Mouse (Mus musculus) midbrain, embryonic 14.5 days (tissue): ENCODE data around the gene Myo1d. TPM values are rescaled to one million over a fixed set of nuclear protein-coding genes. Genes with fewer than 3 reads are reported as not detected.

ENCODE experiments used
- ATAC-seq: fragments of 200-750 bp; cut with Nextera tagmentation; 2 replicates; pipeline ENCODE4 v1.8.0; 2017; ENCODE audit warnings: moderate number of reproducible peaks, moderate library complexity; ENCODE audit not compliant: low FRiP score, low TSS enrichment
- DNase-seq: peaks from one replicate; pipeline ENCODE4 v3.0.0-alpha.2; 2015
- H3K27ac ChIP-seq: fragments of 300-500 bp; sonication (generic); replicated peaks from 2 replicates; pipeline ENCODE4 v1.5.1; 2014; ENCODE audit warnings: mild to moderate bottlenecking, low read depth, low read length, moderate library complexity
- H3K27me3 ChIP-seq: fragments of 300-500 bp; sonication (generic); 2 replicates; pipeline ENCODE4 v1.6.1; 2014; ENCODE audit warnings: low read length, control low read depth, mixed read lengths; ENCODE audit not compliant: control insufficient read depth, insufficient read depth
- H3K36me3 ChIP-seq: fragments of 300-500 bp; sonication (generic); 2 replicates; pipeline ENCODE4 v1.6.1; 2014; ENCODE audit warnings: low read length, control low read depth; ENCODE audit not compliant: control insufficient read depth, insufficient read depth
- H3K4me1 ChIP-seq: fragments of 300-500 bp; sonication (generic); 2 replicates; pipeline ENCODE4 v1.6.1; 2014; ENCODE audit warnings: mild to moderate bottlenecking, antibody characterized with exemption, low read length, control low read depth; ENCODE audit not compliant: control insufficient read depth, insufficient read depth
- H3K4me2 ChIP-seq: fragments of 300-500 bp; sonication (generic); 2 replicates; pipeline ENCODE4 v1.6.1; 2014; ENCODE audit warnings: mild to moderate bottlenecking, low read length, moderate library complexity
- H3K4me3 ChIP-seq: fragments of 300-500 bp; sonication (generic); replicated peaks from 2 replicates; pipeline ENCODE4 v1.5.1; 2014; ENCODE audit warnings: low read depth, low read length
- H3K9ac ChIP-seq: fragments of 300-500 bp; sonication (generic); replicated peaks from 2 replicates; pipeline ENCODE4 v1.6.1; 2014; ENCODE audit warnings: mild to moderate bottlenecking, low read length, moderate library complexity
- H3K9me3 ChIP-seq: fragments of 300-500 bp; sonication (generic); 2 replicates; pipeline ENCODE4 v1.6.1; 2016; ENCODE audit warnings: low read length, control low read depth, mixed read lengths; ENCODE audit not compliant: control insufficient read depth
- WGBS: fragments of 180-500 bp; shearing (Covaris S2); extraction: QIAGEN DNeasy Blood & Tissue Kit; methylation state at CpG from one replicate; pipeline ENCODE4 v1.1.7; 2014; 5-methylcytosine and 5-hydroxymethylcytosine counted together
- polyA plus RNA-seq: library from polyadenylated mRNA; unstranded; fragments of >200 nt; fragmentation: Nextera tagmentation; extraction: Ambion mirVana; gene quantifications from 2 replicates; pipeline ENCODE4 v1.2.1, GENCODE M21; 2014

Gene Myo1d
- polyA plus RNA-seq, 1 experiment from 2014 or later = 2.6 TPM

GRCm38 (mm10) chr11:80723406-80724047 is 56.3 kb downstream of the Myo1d start:
- ATAC-seq (no peak), DNase-seq (no peak)
- no peaks in the 10 kb centered on the region for H3K4me1 ChIP-seq
- WGBS = 88% methylated on average over 9 of the region's 9 CpGs
- H3K4me3 ChIP-seq = no peak overlapping the region
- H3K9ac ChIP-seq = no peak overlapping the region
- no peak overlapping the region for H3K4me2 ChIP-seq
- H3K27ac ChIP-seq = no peak overlapping the region
- H3K9me3 ChIP-seq = no peaks in the 10 kb centered on the region
- no peaks in the 10 kb centered on the region for H3K27me3 ChIP-seq
- no peaks in the 10 kb centered on the region for H3K36me3 ChIP-seq

DNA sequence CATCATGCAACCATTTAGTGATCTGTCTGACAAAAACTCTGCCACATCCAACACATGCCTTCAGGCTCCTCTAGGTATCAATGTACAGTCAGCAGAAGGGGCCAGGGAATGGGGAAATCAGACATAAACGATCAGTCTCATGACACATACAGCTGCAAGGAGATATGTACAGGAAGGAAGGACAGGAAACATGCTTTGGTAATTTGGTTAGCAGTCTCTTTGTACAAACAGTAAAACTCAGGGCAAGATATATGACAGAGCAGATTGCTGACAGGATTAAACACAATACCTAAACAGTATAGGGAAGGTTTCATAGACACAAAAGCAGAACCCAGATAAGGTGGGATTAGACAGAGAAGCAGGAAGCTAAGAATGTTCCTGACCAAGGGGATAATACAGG is 60.8 kb downstream of the Myo1d start:
- 78% methylated on average over 1 of the region's 1 CpGs for WGBS
- DNase-seq = no peak
- ATAC-seq = no peak
- Histone ChIP-seq H3K4me3 (no peak overlapping the region), H3K4me1 (no peaks in the 10 kb centered on the region), H3K36me3 (no peaks in the 10 kb centered on the region), H3K27ac (no peak overlapping the region), H3K4me2 (no peak overlapping the region), H3K9ac (no peak overlapping the region), H3K9me3 (no peaks in the 10 kb centered on the region), H3K27me3 (no peaks in the 10 kb centered on the region)

- no peaks in the 10 kb centered on the region for H3K27me3 ChIP-seq
- H3K4me1 ChIP-seq = no peaks in the 10 kb centered on the region
- DNase-seq (no peak), ATAC-seq (no peak)
- no peak overlapping the region for H3K9ac ChIP-seq
- no peaks in the 10 kb centered on the region for H3K9me3 ChIP-seq
- no peak overlapping the region for H3K4me2 ChIP-seq
- no peak overlapping the region for H3K4me3 ChIP-seq
- H3K27ac ChIP-seq = no peak overlapping the region
- no peaks in the 10 kb centered on the region for H3K36me3 ChIP-seq
Measured at GRCm38 (mm10) chr11:80718036-80718435, 61.8 kb downstream of the Myo1d start.

DNA sequence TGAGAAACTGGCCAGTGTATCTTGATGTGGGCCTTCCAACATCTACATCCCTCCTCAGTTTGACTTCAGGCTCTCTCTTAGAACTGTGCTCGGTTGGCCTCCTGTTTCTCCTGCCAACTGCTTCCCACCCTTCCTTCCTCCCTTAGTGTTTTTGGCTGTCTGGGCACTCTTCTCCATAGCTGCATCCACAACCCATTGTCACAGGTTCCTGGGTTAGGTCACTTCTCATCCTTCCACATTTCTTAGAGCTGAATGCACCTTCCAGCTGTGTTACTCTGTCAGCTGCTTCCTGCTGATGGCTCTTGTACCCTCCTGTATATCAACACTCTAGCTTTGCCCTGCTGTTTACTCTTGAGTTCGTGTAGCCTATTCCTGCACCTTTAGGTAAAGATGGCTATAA is 64.7 kb downstream of the Myo1d start:
- Histone ChIP-seq H3K27ac (no peak overlapping the region), H3K36me3 (no peaks in the 10 kb centered on the region), H3K4me2 (no peak overlapping the region), H3K9ac (no peak overlapping the region), H3K9me3 (no peaks in the 10 kb centered on the region), H3K27me3 (no peaks in the 10 kb centered on the region), H3K4me1 (no peaks in the 10 kb centered on the region), H3K4me3 (no peak overlapping the region)
- DNase-seq (no peak), ATAC-seq (no peak)
- 93% methylated on average over 2 of the region's 2 CpGs for WGBS

- no peak overlapping the region for H3K4me3 ChIP-seq
- H3K4me1 ChIP-seq = no peaks in the 10 kb centered on the region
- 72% methylated on average over 1 of the region's 1 CpGs for WGBS
- H3K9me3 ChIP-seq = no peaks in the 10 kb centered on the region
- no peak overlapping the region for H3K9ac ChIP-seq
- H3K27me3 ChIP-seq = no peaks in the 10 kb centered on the region
- ATAC-seq (no peak), DNase-seq (no peak)
- H3K4me2 ChIP-seq = no peak overlapping the region
- H3K27ac ChIP-seq = no peak overlapping the region
- no peaks in the 10 kb centered on the region for H3K36me3 ChIP-seq
Measured at GRCm38 (mm10) chr11:80713705-80714104, 66.1 kb downstream of the Myo1d start.

- H3K9ac ChIP-seq = no peak overlapping the region
- DNase-seq = no peak
- H3K36me3 ChIP-seq = no peaks in the 10 kb centered on the region
- WGBS = 76% methylated on average over 3 of the region's 3 CpGs
- H3K27ac ChIP-seq = no peak overlapping the region
- no peak for ATAC-seq
- H3K4me2 ChIP-seq = no peak overlapping the region
- no peaks in the 10 kb centered on the region for H3K4me1 ChIP-seq
- H3K27me3 ChIP-seq = no peaks in the 10 kb centered on the region
- no peak overlapping the region for H3K4me3 ChIP-seq
- no peaks in the 10 kb centered on the region for H3K9me3 ChIP-seq
Measured at GRCm38 (mm10) chr11:80712201-80712600, 67.6 kb downstream of the Myo1d start.

GRCm38 (mm10) chr11:80711336-80711735 is 68.5 kb downstream of the Myo1d start:
- H3K9ac ChIP-seq = no peak overlapping the region
- no peaks in the 10 kb centered on the region for H3K27me3 ChIP-seq
- no peak for DNase-seq
- H3K9me3 ChIP-seq = no peaks in the 10 kb centered on the region
- no peaks in the 10 kb centered on the region for H3K4me1 ChIP-seq
- ATAC-seq = no peak
- no peak overlapping the region for H3K4me3 ChIP-seq
- WGBS = 80% methylated on average over 6 of the region's 6 CpGs
- H3K4me2 ChIP-seq = no peak overlapping the region
- no peak overlapping the region for H3K27ac ChIP-seq
- no peaks in the 10 kb centered on the region for H3K36me3 ChIP-seq

- WGBS = 84% methylated on average over 4 of the region's 4 CpGs
- Histone ChIP-seq H3K9me3 (no peaks in the 10 kb centered on the region), H3K9ac (no peak overlapping the region), H3K27me3 (no peaks in the 10 kb centered on the region), H3K4me1 (no peaks in the 10 kb centered on the region), H3K27ac (no peak overlapping the region), H3K4me3 (no peak overlapping the region), H3K4me2 (no peak overlapping the region), H3K36me3 (no peaks in the 10 kb centered on the region)
- ATAC-seq (no peak), DNase-seq (no peak)
Measured at GRCm38 (mm10) chr11:80700611-80701010, 79.2 kb downstream of the Myo1d start.

GRCm38 (mm10) chr11:80698721-80699120 is 81.1 kb downstream of the Myo1d start:
- DNase-seq (no peak), ATAC-seq (no peak)
- Histone ChIP-seq H3K4me2 (no peak overlapping the region), H3K9ac (no peak overlapping the region), H3K36me3 (no peaks in the 10 kb centered on the region), H3K4me3 (no peak overlapping the region), H3K27me3 (no peaks in the 10 kb centered on the region), H3K4me1 (no peaks in the 10 kb centered on the region), H3K9me3 (no peaks in the 10 kb centered on the region), H3K27ac (no peak overlapping the region)
- WGBS = 75% methylated on average over 3 of the region's 3 CpGs
